Mouse (Mus musculus) c-Kit-positive CD71-positive TER-119-negative erythroid progenitor cells, embryonic 14.5 days (primary cell): ENCODE measurements at regions not wholly inside any gene's neighbourhood (a gene's known extent, or its start where the extent isn't known, plus 50 kb on each side); places are given as distances from the start of the nearest gene placed in this dataset.
"Not testable (repeated sequence)": the region's sequence is repeated elsewhere in the genome, so short reads cannot be mapped to it uniquely, and the experiment has no call there.

Experiments used
- DNase-seq: peaks from one replicate; pipeline ENCODE4 v3.0.0-alpha.2; 2013; ENCODE audit warnings: low read depth

- no peak for DNase-seq
Observed at GRCm38 (mm10) chr8:35020480-35020879, 745.1 kb upstream of the Gm19410 start.

DNA sequence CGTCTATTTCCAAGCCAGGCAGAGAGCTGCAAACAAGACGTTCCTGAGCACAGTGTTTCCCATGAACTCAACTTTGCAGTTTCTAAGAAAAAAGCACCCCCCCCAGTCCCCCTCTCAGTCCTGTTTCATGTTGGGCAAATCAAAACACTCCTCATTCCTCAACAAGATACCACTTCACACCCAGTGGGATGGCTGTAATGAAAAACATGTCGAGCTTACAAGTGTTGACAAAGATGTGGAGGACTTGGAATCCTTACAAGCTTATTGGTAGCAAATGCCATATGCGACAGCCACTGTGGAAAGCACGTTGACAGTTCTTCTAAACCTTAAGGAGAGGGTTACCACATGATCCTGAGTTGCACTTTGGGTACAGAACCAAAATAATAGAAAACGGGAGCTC lies 742.9 kb upstream of the Gm19410 start:
- no peak for DNase-seq

- DNase-seq = no peak
Observed at GRCm38 (mm10) chr8:35047798-35048197, 717.8 kb upstream of the Gm19410 start.

DNA sequence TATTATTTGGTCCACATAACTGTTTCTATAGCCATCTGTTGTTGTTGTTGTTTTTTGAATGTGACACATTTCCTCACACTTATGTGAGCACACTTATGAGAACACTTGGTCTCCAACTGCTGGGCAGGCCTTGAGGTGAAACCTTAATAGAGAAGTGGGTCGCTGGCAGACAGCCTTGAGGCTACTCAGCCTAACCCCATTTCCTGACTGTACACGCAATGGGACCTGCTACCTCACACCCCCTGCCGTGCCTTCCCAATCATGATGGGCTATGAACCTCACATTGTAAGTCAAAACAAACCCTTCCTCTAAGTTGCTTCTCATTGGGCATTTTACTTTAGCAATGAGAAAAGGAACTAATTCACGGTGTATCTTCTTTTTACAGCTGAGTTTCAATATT lies 712.1 kb upstream of the Gm19410 start:
- no peak for DNase-seq

DNA sequence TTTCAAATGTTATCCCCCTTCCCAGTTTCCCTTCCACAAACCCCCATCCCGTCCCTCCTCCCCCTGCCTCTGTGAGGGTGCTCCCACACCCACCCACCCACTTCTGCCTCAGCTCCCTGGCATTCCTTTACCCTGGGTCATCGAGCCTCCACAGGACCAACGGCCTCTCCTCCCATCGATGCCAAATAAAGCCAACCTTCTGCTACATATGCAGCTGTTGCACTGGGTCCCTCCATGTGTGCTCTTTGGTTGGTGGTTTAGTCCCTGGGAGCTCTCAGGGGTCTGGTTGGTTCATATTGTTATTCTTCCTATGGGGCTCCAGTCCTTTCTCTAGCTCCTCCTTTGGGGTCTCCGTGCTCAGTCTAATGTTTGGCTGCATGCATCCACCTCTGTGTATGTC lies 704.5 kb upstream of the Gm19410 start:
- DNase-seq = no peak

- DNase-seq = no peak
Observed at GRCm38 (mm10) chr8:35068228-35068627, 697.4 kb upstream of the Gm19410 start.

DNA sequence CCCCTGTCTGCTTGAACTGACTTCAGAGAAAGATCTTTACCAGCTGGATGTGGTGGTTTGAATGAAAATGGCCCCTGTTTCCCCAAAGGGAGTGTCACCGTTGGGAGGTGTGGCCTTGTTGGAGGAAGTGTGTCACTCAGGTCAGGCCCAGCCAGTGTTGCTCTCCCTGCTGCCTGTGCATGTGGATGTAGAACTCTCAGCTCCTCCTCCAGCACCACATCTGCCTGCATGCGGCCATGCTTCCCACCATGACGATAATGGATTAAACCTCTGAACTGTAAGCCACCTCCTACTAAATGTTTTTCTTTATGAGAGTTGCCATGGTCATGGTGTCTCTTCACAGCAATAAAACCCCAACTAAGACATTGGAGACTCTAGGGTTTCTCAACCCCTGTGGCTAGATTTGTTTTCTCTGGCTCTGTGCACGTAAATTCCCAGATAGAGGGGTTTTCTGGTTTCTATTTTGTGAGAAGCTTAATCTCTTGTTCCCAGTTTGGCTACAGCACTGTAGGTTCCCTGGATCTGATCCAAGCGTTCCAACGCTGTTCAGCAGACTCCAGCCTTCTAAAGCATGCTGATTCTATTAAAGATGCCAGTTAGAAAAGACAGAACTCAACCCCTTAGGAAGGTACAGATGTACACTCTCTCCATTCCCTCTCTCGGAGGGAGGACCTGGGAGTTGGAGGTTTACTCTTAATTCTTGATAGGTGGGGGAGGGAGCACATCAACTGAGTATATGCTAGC lies 695.2 kb upstream of the Gm19410 start:
- DNase-seq = no peak

- no peak for DNase-seq
Observed at GRCm38 (mm10) chr8:35075971-35076370, 689.6 kb upstream of the Gm19410 start.

GRCm38 (mm10) chr8:35083161-35083560 lies 682.4 kb upstream of the Gm19410 start:
- no peak for DNase-seq

DNA sequence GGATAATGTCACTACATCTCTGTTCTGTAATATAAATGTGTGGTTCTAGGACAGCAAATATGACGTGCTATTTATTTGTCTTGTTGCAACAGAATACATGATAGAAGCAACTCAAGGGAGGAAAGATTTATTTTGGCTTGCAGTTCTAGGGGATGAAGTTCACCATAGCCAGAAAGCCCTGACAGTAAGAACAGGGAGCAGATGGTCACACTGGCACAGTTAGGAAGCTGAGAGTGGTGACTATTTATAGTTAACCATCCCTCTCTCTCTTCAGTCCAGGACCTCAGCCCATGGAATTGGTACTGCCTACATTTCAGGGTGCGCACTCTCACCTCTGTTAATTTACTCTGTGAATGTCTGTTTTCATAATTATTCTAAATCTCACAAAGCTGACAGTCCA lies 678.5 kb upstream of the Gm19410 start:
- DNase-seq = no peak

- no peak for DNase-seq
Observed at GRCm38 (mm10) chr8:35088380-35089244, 677.0 kb upstream of the Gm19410 start.

DNA sequence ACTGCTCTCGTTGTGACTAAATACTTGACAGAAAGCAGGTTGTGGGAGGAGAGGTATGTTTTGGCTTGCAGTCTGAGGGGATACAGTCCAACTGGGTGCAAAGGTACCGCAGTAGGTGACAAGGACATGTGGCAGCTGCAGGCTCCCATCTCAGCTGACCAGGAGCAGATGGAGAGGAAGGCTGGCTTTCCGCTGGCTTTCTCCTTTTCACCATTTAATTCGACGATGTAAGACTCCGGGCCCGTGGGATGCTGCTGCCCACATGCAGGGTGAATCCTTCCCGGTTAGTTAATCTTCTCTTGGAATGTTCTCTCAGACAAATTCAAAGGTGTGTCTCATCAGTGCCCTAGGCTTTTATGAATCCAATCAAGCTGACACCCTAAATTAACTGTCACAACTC lies 676.1 kb upstream of the Gm19410 start:
- DNase-seq = no peak

GRCm38 (mm10) chr8:35101701-35102100 lies 663.9 kb upstream of the Gm19410 start:
- DNase-seq = no peak

GRCm38 (mm10) chr8:35102102-35102501 lies 663.5 kb upstream of the Gm19410 start:
- DNase-seq = not testable (repeated sequence)

DNA sequence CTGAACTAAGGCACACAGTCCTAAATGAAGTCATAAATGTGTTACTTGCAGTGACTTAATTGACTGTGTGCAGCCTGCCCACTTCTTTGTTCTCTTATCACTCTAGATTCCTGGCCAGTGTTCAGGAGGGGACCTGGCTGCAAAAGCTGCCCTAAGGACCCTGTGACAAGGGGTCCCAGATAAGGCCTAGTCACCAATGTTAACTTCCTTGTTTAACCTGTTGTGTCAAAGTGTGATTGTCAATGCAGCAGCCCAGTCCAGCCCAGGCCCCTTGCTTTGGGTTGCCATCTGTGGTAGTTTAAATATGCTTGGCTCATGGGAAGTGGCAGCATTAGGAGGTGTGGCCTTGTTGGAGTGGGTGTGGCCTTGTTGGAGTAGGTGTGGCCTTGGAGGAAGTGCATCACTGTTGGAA lies 661.1 kb upstream of the Gm19410 start:
- DNase-seq = not testable (repeated sequence)

DNA sequence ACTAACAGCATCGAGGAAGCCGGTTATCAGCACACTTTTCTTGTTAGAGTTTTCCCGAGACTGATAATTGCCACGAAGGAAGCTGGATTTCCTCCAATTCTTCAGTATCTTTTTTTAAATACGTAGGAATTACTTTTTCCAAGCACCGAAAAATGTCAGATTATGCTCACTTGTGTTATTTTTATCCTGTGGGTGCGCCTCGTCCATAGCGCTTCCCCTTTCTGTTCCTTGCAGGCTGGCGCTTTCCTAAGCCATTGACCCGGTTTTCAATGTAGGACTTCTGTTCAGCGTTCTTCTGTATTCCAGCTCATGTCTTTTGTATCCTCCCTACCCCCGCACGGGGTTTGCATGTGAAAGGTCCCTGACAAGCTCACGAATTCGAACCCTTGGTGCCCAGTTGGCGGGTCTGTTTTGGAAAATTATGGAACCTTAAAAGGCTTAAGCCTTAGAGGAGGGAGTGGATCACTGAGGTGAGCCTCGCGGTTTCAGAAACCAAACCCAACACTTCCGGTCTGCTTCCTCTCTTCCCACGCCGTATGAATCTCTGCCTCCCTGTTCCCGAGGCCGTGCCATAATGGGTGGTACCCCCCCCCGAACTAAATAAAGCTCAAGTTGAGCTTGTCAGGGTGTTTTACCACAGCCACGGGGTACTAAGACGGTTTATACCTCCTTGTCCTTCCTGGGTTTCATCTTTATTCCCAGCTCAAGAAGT lies 655.9 kb upstream of the Gm19410 start:
- no peak for DNase-seq

DNA sequence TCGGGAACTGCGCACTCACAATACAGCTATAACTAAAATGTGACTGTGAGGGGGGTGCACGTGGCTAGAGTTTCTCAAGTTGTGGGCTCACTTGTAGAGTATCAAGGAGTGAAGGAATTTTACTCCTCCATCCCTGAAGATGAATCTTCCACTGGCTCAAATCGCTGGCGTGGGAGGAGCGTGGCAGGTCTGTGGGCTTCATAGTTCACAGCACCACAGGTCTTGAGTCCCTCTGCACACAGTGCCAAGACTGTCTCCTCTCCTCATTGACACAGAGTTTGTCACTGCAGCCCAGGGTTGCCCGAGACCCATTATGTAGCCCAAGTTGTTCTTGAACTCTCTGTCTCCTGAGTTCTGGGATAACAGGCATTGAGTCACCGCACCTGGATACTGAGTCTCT lies 655.3 kb upstream of the Gm19410 start:
- no peak for DNase-seq

DNA sequence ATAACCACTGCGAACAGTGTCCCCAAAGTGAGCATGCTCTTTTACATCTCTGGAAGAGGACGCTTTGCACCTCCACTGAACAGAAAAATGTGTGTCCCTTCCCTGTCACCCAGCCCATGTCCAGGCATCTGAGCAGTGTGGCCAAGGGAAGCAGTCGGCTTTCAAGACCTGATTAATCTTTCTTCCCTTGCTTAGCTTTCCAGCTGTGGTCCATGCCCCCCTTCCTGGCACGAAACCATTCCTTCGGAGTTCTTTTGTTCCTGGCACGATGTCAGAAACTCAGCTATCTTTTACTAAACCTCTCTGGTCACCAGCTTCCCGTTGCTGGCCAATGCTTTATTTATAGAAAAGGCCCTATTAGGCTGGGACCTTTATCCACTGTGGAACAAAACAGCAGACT lies 654.5 kb upstream of the Gm19410 start:
- no peak for DNase-seq

DNA sequence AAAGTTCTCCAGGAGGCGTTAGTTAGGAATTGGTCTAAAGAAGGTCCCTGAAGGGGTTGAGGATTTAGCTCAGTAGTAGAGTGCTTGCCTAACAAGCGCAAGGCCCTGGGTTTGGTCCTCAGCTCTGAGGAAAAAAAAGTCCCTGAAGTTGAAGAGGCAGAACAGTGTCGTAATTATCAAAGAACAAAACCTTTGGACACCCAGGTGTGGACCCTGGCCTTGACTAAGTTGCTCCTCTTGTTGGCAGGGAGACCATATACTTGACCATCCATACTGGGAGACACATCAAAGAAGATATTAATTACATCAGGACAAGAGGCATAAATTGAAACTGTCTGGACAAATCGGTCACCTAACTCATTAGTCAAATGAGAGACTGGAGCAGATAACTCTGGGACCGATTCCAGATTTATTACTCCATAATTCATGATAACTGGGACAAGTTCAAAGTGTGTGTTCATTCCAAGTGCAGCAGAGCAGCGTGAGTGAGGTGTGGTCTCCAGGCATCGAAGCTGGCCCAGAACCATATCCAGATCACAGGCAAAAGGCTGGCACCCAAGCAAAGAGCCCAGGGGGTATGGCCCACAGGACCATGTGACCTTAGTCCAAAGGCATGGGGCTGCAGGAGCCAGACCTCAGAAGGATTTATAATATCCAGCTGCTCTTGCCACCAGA lies 652.9 kb upstream of the Gm19410 start:
- no peak for DNase-seq

DNA sequence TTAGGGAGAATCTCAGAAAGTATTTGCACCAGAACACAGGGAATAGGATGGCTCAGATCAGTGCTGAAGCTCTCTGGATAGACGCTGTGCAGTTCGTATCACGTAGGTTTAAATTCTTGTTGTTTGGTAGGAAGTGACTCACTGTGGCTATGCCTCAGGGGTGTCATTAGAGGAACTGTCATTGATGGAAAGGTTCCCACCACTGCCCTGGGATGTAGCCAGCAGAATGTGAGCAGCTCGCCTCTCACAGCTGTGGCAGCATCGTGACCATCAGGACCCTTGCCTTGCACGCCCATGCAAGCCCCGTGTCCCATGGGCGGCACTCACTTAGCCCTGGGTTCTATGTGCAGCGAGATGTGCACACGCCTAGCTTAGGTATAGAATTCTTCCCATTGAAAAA lies 651.6 kb upstream of the Gm19410 start:
- no peak for DNase-seq

DNA sequence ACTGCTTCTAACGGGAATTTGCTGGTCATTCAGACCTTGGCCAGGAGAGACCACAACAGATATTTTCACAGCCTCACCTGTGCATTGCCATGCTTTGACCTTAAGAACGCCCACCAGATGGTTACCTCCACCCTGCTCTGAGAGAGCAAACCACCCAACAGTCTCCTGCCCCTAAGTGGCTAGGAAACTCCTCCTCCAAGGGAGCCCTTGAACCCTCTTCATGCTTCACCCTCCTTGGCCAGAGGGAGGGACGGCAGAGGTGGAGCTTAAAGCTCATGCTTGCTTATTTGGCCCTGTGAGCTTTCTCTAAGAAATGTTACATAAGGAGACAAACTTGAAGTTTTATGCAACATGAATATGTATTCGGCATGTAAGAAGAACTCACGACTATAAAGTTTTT lies 645.0 kb upstream of the Gm19410 start:
- no peak for DNase-seq

- DNase-seq = no peak
Observed at GRCm38 (mm10) chr8:35121084-35121483, 644.5 kb upstream of the Gm19410 start.
